8 mouse cellular contexts compared by ENCODE assay signal in genomic region chr5:38220328-38220912, GRCm38 (mm10). TPM values are rescaled to one million over a fixed set of nuclear protein-coding genes. Genes with fewer than 3 reads are reported as not detected.
DNase-seq lines count a peak whose midpoint lies in the region; ATAC-seq and TF ChIP-seq lines count a peak whose summit lies in the region.

TSS of gene Zbtb49 (minus strand) at chr5:38220457.
TSS of gene Lyar (plus strand) at chr5:38220470.

- TF ChIP-seq CTCF in Patski (IDR thresholded peaks at IDR 0.05), result no peak

- H3K4me3 ChIP-seq in hindbrain, embryonic 14.5 days (replicated peaks; ENCODE audit: low read length), result peak within 1 kb of the TSS; percentile 91

- peaks cover 40% of the 10 kb centered on the region for H3K36me3 ChIP-seq in hindbrain, embryonic 14.5 days (replicated peaks; ENCODE audit: control insufficient read depth, insufficient read depth)

- peak; percentile 39 for DNase-seq in Patski (ENCODE audit: low read depth, low spot score)
- peak; percentile 96 to 97 for DNase-seq in cerebellum, postnatal 14 days
- DNase-seq in frontal cortex, postnatal 14 days (ENCODE audit: low spot score in 2 of 2), result peak; percentile 86 to 95
- peak; percentile 95 for DNase-seq in hindbrain, embryonic 14.5 days (ENCODE audit: low spot score)
- peak; percentile 94 to 96 for DNase-seq in layer of hippocampus, postnatal 36 days
- DNase-seq in lung, postnatal 36 days, result peak; percentile 93
- peak; percentile 95 for DNase-seq in retina, postnatal 1 day
- peak; percentile 90 to 96 for DNase-seq in urinary bladder, adult 18-20 months (ENCODE audit: low spot score in 2 of 2)

- POLR2A ChIA-PET in Patski (lab: Charles Lee), result interaction anchor here (1.2 kb wide), 1 partner anchor 9 kb away, joined by 3 read pairs; no protein-coding TSS in a partner anchor

- H3K27ac ChIP-seq in hindbrain, embryonic 14.5 days, result peak within 1 kb of the TSS; percentile 86

- CTCF ChIA-PET in Patski (lab: Charles Lee), result interaction anchor here (1.0 to 1.6 kb wide), 3 partner anchors 12 to 334 kb away, joined by 3 to 4 read pairs (median 3); no protein-coding TSS in a partner anchor

- peak; percentile 81 for ATAC-seq in Patski
- ATAC-seq in hindbrain, embryonic 14.5 days (ENCODE audit: low FRiP score), result peak; percentile 92

- H3K4me1 ChIP-seq in hindbrain, embryonic 14.5 days (replicated peaks; ENCODE audit: control insufficient read depth, insufficient read depth, low read length), result peaks cover 19% of the 10 kb centered on the region

- H3K9ac ChIP-seq in hindbrain, embryonic 14.5 days, result peak within 1 kb of the TSS; percentile 89

- H3K9me3 ChIP-seq in hindbrain, embryonic 14.5 days (ENCODE audit: control insufficient read depth, low read length), result no peaks in the 10 kb centered on the region

- H3K27me3 ChIP-seq in Patski, result no peaks in the 10 kb centered on the region
- H3K27me3 ChIP-seq in hindbrain, embryonic 14.5 days (ENCODE audit: control insufficient read depth, insufficient read depth, low read length), result no peaks in the 10 kb centered on the region

- H3K4me2 ChIP-seq in hindbrain, embryonic 14.5 days (replicated peaks), result peak within 1 kb of the TSS; percentile 79

- whole genome bisulfite sequencing in hindbrain, embryonic 14.5 days, result under 1% methylated on average over 53 of the region's 55 CpGs

- in situ Hi-C loops in Patski (cut with MboI; ENCODE audit: low pct_unique_long_range_greater_than_20kb), result no loop called here

RNA-seq across cellular contexts. Expression of gene Zbtb49, which starts in this region (rescaled TPM):
- polyA plus RNA-seq in Patski (2021), result 11.9 TPM
- polyA plus RNA-seq in hindbrain, embryonic 14.5 days (2014; fragmentation: Nextera tagmentation; extraction: Ambion mirVana), result 17.8 TPM in 2 replicates
- total RNA-seq in layer of hippocampus, postnatal 36 days (2021), result 10 to 100 TPM; 19.0 to 20.0 TPM

RNA-seq across cellular contexts. Expression of gene Lyar, which starts in this region (rescaled TPM):
- polyA plus RNA-seq in Patski (2021), result 36.6 TPM
- polyA plus RNA-seq in hindbrain, embryonic 14.5 days (2014; fragmentation: Nextera tagmentation; extraction: Ambion mirVana), result 33.4 and 33.5 TPM in 2 replicates
- 10 to 100 TPM; 13.9 to 15.0 TPM for total RNA-seq in layer of hippocampus, postnatal 36 days (2021)

Comparison
In these comparisons a context has a peak if more than half of its experiments do, and no peak if none do; other contexts are left out.
1. Peak in every context shown above with its lines: DNase-seq, ATAC-seq, H3K4me3 ChIP-seq and H3K27ac ChIP-seq.
2. DNase-seq: peak in every context shown above with its lines; median percentile 96 in cerebellum, postnatal 14 days; 95 in hindbrain, embryonic 14.5 days; 95 in layer of hippocampus, postnatal 36 days; 95 in retina, postnatal 1 day; 93 in lung, postnatal 36 days; 93 in urinary bladder, adult 18-20 months; 90 in frontal cortex, postnatal 14 days; 39 in Patski.